Mouse (Mus musculus): ENCODE data around the gene Hspg2.

Gene Hspg2

DNA sequence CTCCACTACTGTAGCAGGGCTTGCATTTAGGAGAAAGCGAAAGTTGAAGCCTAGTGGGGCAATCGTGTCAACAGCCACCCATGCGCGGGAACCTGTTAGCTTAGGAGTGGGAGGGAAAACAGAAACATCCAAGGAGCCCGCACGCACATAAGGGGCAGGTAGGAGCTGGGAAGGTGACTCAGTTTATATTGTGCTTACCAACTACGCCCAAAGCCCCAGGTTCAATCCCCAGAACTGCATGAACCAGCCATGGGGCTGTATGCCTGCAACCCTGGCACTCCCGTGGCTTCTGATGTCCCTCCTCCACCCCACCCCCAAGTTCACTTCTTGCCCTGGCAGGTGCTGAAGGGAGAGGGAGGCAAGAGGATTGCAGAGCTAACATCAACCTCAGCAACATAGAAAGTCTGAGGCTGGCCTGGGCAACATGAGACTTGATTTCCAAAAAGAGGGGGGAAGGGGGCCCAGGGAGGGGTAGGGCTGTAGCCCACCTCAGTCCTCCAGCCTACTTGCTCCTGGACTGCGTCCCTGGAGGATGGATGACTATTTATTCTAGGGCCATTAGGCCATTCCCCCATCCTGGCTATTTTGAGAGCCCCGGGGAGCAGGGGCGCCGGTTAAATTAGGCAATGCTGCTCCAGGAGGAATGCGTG, 12.9 kb downstream of the Hspg2 start:
- DNase-seq: no peak

DNA sequence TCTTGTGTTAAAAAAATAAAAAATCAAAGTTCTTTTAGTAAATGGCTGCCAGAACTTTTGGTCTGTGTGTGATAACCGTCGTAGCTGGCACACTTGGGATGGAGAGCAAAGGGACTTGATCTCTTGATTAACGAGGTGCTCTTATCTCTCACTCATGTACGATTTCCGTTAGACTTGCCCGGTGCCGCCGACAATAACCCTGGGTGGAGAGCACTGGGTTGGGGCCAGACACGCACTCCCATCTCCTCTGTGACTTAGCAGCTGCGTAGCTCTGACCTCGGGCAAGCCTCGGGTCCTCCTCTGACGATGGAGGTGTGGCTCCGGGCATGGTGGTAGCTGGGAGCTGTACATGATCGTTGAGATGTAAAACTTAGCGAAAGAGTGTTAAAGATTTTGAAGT, 15.3 kb downstream of the Hspg2 start:
- DNase-seq: no peak

DNA sequence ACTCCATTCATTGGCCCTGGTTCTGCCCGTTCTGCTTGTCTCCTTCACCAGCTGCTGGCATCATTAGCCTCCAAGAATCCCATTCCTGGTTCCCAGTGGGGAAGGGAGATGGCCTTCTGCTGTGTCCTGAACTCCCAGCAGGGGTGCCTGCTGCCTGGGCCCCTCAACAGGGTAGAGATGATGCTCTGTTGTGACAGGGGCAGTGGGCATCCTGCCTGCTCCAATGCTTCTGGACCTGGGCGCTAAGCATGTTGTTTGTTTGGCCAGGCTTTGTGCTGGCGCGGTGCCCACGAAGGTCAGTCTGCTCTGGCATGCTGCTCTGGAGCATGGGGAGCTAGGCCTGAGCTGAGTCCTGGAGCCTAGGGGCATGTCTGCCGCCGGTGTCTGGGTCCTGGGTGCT, 16.0 kb downstream of the Hspg2 start:
- DNase-seq: no peak

DNA sequence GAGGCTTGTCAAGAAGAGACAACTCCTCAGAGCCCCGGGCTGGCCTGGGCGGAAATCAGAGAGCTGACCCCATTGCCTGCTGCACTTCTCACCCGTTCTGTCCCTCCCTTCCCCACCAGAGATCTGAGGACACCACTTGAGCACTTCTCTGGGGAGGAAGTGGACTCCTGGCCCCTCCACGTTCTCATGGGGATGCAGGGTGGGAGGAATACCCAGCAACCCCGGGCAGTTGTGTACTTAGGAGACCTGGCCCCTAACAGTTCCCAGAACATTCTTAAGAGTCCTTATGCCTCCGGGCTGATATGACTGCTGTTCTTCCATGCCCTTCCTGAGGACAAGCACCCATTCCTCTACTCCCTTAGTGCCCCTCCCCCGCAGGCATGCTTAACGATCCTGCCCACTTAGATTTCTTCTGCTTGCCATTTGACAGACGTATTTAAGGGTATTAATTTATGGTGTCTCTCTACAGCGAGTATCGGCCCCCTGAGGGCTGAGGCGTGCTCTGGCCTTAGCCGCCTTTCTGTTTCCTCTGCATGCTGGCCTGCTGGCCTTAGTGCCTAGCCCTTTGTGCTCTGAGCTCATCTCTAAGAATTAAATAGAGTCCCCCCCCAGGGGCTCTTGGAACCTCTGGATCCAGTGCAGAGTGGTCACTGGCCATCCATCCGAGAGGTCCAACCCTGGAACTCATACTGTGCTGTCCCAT, 16.8 kb downstream of the Hspg2 start:
- DNase-seq: no peak

DNA sequence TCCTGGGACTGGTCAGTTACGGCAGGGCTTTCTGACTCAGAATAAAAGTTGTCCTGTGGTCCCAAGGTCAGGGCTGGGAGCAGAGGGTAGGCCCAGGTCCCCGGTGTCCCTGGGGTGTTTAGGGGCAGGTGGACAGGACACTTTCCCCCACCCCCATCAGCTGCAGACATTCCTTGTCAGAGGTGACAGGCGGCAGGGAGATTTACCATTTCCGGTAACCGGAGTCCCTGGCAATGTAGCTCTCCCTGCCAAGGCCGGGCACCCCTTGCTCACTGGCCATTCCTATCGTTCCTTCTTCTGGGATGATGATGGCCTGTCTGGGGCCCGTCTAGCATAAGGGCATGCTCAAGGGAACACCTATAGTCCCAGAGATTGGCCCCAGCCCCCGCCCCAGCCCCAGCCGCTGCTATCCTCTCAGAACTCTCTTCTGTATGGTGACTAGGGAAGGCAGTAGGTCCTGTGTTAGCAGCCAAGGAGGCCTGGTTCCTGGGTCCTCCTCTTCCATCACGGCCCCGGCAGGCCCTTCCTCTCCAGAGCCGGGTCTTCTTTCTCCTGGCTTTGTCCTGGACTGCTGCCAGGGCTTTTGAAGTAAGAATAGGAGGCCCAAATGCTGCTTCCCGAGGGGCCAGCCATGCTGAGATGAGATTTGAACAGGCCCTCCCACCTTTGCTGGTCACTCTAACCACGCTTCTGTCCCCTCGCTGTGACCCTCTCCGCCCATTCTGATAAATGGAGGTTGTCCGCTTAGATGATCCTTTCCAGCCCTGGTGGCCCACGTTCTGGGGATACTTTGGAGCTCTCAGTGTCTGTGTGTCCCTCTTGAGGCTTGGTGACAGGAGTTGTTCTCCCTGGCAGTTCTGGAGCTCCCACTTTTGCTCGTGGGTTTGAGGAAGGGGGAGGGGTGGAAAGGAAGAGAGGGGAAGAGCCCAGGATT, 17.8 kb downstream of the Hspg2 start:
- no peak for DNase-seq

DNA sequence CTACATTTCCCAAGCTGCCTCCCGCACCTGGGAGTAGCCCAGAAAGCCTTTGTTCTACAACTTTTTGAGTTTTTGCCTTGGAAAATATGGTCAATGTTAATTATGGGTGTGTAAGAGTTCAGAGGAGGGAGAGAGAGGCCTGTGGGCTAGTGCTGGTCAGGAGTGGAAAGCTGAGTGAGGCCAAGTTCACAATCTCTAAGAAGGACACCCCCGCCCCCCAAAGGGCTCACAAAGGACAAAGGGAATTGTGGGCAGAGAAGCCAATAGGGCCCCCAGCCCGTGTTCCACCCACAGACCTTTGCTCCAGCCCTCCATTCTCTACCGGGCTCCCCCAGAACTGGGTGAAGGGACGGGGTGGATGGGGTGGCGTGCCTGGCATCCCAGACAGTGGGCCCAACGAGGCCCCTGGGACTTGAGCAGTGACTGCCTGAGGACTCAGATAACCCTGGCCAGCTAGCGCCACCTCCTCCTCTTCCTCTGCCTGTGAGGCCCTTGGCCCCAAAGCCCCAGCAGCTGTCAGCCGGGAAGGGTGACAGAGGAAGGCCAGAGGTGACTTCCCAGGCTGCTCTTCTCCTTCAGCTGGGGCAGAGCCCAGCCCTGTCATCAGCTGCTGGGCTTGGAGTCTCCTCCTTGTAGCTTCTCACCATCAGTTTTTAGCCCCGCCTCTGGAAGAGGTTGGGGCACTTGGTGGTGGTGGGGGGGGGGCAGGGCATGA, 18.9 kb downstream of the Hspg2 start:
- no peak for DNase-seq

DNA sequence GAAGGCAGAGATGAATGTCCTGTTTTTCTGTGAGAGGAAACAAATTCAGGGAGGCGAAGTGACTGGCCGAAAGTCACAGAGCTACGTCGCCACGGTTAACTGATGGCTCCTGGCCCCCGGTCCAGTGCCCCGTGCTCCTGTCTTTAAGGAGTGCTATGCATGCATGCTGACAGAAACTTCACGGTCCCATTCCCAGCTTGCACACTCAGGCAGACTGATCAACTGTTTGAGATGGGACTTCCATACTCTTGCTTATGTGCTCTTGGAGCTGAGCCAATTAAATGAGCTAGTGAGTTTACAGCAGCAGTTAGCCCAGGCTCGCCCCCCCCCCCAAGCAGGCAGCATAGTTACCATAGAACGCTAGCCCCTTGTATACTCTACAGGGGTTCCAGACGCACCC, 19.5 kb downstream of the Hspg2 start:
- no peak for DNase-seq

DNA sequence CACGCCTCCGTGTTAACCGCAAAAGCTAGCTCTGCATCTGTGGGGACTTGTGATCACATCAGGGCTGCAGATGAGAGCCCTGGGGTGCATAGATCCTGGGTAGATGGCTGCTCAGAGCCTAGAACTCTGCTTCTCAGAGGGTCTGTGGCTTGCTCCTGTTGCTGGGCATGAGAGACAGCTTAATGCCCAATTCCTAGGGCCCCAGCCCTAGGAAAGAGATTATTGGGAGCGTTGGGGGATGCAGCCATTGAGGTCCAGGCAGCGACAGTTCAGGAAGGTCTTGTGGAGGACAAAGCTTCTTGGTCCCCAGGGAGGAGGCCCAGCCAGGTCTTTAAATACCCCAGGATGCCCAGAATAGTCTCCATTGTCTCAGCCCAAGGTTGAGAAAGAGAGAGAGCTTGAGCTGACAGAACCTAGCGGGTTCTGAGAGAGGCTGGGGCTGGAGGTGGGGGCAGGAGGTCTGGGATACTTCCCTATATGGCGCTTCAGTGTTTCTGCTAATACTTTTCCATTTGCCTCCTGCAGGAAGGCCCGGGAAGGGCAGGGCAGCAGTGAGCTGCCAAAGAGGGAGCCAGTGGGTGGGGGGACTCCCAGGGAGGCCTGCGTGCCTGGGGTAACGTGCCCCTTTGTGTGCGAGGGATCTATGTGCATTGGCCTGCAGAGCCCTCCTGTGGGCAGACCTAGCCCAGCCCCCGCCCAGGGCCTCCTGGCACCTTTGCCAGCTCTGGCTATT, 20.2 kb downstream of the Hspg2 start:
- DNase-seq: no peak

DNA sequence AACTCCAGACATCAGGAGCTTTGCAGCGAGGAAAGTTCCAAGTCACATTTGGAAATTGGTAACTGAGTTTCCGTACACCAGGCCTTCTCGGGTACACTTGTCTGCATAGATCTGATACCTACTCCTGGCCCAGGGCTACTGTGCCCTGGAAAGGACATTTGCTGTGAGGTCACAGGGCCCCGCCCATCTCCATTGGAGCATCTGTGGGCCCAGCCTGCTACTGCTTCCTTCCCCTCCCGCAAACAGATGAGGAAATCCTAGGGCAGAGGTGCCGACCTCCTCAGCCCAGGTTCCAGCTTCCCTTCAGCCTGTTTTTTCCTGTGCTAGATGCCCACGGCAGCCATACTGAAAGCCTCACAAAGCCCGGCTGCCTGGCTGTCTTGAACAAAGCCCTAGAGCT, 21.4 kb downstream of the Hspg2 start:
- DNase-seq: no peak

DNA sequence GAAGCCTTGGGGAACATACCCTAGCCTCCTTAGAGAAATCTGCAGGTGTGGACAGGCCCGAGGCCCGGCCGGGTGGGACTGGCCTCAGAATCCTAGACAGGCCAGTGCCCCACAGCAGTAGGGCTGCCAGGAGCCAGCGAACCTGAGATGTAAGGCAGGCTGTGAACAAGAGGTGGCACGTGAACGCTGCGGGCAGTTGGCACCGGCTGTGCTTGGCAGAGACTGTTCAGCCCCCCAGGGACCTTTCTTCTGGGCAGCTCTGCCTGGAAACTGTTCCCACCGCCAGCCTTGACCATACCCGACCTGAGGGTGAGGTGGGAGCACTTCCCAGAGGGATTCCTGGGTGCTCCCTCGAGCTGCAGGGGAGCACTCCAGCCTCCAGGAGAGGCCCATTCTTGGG, 24.0 kb downstream of the Hspg2 start:
- no peak for DNase-seq

DNA sequence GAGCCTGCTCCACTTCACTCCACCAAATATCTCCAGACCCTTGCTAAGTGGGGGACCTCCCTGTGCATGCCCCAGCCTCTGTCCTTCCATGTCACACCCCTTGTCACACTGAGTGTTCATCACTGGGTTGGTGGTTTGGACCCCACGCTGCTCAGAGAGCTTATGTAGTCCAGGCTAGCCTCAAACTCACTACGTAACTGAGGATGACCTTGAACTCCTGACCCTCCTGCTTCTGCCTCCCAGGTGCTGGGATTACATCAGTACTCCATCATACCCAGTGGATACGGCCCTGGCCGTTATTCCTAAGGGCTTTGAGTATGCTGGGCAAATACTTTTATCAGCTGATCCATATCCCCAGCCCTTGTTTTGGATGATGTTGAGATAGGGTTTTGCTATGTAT, 24.6 kb downstream of the Hspg2 start:
- no peak for DNase-seq

DNA sequence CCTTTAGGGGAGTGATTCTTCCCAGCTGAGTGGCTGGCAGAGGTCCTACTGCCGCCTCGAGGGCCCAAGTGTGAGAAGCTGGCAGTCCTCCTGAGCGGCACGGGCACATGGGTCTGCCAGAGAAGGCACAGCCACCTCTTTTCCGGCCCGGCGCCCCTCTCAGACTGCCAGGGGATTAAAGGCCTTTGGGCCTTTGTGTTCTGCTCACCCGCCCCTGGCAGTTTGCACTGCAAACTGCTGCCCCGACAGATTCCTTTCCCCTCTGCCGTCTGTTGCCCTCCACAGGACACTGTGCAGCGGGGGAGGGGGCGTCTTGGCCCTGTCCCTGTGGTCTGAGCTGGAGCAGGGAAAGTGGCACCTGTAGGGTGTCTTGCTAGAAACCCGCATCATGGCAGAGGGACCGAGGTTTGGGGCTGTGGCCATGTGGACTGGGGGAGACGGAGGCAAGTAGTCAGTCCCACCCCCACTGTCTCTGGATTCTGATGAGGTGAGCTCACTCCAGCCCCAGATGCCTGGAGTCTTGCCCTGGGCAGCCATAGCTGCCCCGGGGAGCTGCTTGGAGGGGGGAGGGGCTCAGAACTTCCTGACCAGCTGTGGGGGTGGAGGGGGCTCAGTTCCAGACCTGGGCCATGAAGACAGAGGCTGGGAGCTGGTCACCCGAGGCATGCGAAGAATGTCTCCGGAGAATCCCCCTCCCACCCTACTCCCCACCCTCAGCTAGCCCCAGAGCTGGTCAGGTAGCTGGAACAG, 26.4 kb downstream of the Hspg2 start:
- DNase-seq: no peak

DNA sequence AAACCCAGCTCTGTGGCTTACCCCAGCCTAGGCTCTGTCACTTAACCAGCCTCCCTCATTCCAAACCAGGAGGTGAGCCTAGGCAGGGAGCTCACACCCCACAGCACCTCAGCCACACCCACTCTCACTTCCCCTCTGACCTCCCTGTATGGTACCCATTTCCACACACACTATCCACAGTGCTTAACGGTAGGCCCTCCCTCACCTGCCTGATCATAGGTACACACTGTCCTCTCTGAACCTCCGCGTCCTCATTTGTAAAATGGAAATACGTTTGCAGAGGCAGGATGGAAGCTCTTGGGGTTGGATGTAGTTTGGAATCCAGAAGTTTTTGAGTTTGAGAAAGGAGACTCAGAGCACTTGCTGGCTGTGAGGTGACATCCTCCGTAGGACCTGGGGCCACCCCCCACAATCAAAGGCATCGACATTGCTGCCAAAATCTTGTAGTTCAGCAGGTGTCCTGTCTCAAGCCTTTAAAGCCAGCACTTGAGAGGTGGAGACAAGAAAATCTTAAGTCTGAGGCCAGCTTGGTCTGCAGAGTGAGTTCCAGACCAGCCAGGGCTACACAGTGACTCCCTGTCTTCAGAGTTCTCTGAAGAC, 27.0 kb downstream of the Hspg2 start:
- DNase-seq: no peak

DNA sequence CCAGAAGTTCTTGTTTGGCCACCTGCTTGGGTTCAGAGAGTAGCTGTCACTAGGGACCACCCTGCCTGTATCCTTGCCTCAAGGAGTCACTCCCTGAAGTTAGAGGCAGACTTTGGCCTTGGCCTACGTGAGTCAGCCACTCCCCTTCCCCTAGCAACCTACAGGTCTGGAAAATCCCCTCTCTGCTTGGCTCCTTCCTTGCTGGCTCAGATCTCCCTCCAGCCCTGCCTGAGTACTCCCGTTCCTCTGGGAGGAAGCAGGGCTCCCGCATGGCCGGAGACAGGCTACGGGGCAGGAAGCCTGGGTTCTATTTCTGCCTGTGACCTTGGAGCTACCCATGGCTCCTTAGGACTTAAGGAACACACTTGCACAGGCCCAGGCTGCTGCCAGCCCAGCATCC, 28.8 kb downstream of the Hspg2 start:
- no peak for DNase-seq

DNA sequence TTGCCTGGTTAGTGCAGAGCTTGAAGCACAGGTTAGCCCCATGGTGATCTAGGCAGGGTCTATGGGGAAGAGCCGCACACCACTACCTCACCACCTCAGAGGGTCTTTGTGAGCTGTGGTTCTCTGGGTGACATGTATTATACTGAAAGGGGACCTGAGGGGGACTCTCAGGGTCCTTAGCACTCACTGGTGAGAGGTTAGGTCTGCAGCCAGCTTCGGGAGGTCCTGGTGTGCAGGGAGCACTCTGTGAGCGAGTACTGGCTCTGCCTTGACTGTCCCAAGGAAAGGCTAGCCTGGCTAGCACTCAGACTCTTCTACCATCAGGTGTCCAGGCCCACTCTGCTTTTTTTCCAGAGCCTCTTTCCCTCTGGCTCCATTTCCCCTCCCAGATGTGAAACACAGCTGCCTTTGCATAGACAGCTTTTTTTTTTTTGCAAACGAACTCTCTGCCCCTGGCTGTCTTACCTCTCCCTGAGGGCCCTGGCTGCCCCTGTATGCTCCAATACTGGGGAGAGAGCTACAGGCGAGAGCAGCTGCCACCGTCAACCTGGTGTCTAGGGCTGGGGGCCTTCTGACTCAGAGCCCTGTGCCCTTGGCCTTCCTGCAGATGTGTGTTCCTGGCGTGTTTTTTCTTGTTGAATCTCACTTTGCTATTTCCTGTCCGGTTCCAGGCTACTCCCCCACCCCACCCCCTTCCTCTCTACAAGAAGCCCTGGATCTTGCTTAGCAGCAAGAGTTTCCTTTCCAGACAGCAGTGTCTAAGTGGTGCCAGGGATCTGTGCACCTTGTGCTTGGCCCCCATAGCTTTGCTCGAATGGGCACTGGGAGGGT, 29.5 kb downstream of the Hspg2 start:
- no peak for DNase-seq

DNA sequence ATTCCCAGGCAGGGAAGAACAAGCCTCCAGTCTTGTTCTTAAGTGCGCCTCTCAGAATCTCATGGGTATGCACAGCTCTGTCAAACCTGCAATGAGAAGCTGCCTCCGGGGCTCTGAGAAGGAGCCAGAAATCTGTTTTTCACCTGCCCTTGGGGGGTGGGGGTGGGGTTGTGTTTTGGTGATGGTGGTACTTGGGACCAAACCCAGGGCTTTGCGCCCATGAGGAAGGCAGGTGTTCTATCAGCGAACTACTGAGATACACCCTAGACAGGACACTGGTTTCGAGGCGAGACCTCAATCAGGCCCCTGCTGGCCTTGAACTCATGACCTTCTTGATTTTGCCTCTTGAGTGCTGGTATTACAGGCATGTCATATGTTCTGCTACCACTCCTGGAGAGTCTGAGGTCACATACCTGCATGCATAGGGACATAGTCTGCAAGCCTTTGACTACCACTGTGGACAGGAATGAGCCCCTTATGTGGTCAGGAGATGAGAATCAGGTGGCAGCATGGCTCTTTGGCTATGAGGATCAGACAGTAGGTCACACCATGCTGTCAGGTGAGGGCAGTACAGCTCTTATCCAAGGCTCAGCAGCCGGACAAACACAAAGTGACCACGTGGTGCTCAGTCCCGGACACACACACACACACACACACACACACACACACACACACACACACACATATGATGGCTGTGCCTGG, 30.5 kb downstream of the Hspg2 start:
- no peak for DNase-seq

DNA sequence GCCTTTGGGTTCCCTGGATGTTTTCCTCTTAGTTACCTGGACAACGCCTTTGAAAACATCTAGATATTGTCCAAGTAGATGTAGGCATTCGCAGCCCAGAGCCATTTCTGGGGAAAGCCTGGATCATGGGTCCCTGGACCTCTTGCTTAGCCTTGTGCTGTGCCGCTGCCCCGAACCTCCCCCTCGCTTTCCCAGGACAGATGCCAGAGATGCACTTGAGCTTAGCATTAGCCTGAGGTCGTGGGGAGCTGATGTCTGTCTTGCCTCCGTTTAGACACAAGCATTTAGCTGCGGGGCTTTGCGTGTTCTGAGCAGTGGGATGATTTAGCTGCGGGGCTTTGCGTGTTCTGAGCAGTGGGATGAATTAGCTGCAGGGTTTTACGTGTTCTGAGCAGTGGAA, 31.6 kb downstream of the Hspg2 start:
- DNase-seq: no peak

DNA sequence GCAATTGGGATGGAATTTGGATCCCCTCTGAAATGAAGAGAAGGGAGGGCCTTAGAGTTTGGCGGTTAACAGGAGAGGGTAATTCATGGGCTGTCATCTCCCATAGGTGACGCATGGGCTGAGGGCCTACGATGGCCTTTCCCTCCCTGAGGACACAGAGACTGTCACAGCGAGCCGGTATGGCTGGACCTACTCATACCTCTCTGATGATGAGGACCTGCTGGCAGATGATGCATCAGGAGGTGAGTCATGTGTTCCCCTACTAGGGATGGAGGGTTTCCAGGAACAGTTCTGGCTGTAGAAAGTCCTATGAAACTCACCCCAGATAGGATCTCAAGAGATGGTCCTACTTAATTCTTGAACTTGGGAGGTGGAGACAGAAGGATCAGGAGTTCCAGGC, 32.4 kb downstream of the Hspg2 start:
- no peak for DNase-seq

DNA sequence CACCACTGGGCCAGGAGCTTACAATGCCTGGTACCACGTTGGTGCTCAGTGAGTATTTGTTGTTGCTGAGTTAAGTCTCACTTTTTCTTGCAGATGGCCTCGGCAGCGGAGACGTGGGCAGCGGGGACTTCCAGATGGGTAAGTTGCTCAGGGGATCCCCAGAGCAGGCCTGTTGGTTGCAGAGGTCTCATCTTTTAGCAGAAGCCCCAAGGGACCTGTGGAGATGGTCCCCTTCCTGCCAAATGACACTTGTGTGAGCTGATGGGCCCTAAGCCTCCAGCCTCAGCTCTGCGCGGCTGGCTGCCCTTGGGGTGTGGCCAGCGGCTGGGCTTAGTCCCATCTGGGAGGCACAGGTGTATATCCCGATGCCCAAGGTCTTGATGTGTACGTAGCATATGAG, 33.6 kb downstream of the Hspg2 start:
- no peak for DNase-seq

DNA sequence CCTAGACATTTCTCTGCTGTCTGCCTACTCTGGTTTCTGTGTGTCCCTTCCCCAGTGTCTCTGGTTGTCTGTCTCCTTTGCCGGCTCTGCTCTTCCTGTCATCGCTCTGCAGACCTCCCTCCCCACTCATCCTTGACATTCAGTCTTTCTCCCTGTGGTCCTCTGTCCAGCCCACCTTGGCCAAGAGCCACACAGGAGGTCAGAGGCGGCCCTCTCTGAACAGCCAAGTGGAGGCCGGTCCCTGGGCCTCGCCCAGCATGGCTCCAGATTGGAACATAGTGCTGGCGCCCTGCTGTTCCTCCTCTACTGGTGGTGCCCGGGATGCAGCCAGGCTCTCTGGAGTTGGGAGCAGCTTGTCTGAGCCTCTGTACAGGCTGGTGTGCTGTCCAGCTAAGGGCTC, 34.2 kb downstream of the Hspg2 start:
- DNase-seq: no peak

All from thymus, adult 18-20 months (tissue).